Mouse (Mus musculus): Measurements from ENCODE around the gene Natd1. TPM values are rescaled to one million over a fixed set of nuclear protein-coding genes. Genes with fewer than 3 reads are reported as not detected.

Gene Natd1
- polyA plus RNA-seq, 1 experiment from 2014 or later: 35.3 TPM

DNA sequence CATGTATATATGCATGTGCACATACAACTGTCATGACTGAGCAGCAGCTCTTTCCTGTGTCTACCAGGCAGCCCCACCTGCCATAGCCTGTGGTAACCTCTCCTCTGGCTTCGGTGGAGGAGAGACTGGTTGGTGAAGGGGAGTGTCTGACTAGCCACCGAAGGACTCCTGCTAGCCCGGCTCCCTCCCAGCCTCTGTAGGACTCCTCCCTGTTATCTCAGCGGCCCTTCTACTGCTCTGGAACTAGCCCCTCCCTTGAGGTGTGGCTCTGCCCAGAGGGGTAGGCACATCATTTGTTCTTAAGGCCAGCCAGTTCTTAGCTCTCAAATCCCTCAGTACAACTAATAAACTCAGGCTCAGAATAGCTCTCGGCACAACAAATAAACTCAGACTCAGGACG is 9.9 kb upstream of the Natd1 start:
- Histone ChIP-seq H3K9ac (ENCODE audit: low read length) (no peak overlapping the region), H3K4me3 (ENCODE audit: low read depth, low read length) (no peak overlapping the region), H3K36me3 (ENCODE audit: control insufficient read depth, insufficient read depth, low read length) (no peaks in the 10 kb centered on the region), H3K9me3 (replicated peaks; ENCODE audit: control insufficient read depth, low read length) (no peaks in the 10 kb centered on the region), H3K4me2 (ENCODE audit: low read length) (no peak overlapping the region), H3K27ac (ENCODE audit: low read depth, low read length) (no peak overlapping the region), H3K27me3 (replicated peaks; ENCODE audit: control insufficient read depth, insufficient read depth, low read length) (no peaks in the 10 kb centered on the region), H3K4me1 (ENCODE audit: control insufficient read depth, insufficient read depth, low read length) (0 out of 2 replicates have a peak, but pooled peaks cover 2% of the 10 kb centered on the region)
- DNase-seq (ENCODE audit: low spot score): no peak
- WGBS: 58% methylated on average over 6 of the region's 6 CpGs
- ATAC-seq: no peak

DNA sequence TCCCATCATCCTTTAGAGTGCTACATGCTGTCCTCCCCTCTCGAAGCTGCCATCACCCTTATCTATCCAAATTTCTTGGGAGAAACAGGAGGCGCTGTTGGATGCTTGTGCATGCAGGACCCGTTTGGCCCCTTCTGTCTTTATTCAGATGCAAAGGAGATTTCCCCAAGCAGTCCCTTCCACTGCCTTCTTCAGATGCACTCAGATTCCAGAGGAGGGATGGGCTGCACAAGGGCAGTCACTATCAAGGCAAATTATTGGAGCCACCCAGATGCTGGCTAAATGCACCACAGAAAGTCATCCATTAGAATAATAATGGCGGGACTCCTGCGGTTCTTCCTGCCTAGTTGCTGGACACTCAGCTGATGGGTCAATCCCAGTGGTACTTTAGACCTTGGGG is 8.4 kb upstream of the Natd1 start:
- DNase-seq (ENCODE audit: low spot score) (no peak), ATAC-seq (no peak)
- no peaks in the 10 kb centered on the region for H3K36me3 ChIP-seq (ENCODE audit: control insufficient read depth, insufficient read depth, low read length)
- H3K4me2 ChIP-seq (ENCODE audit: low read length): no peak overlapping the region
- no peak overlapping the region for H3K27ac ChIP-seq (ENCODE audit: low read depth, low read length)
- H3K4me1 ChIP-seq (ENCODE audit: control insufficient read depth, insufficient read depth, low read length): 0 out of 2 replicates have a peak, but pooled peaks cover 2% of the 10 kb centered on the region
- no peaks in the 10 kb centered on the region for H3K9me3 ChIP-seq (replicated peaks; ENCODE audit: control insufficient read depth, low read length)
- no peak overlapping the region for H3K9ac ChIP-seq (ENCODE audit: low read length)
- WGBS: 62% methylated on average over 5 of the region's 5 CpGs
- H3K4me3 ChIP-seq (ENCODE audit: low read depth, low read length): no peak overlapping the region
- H3K27me3 ChIP-seq (replicated peaks; ENCODE audit: control insufficient read depth, insufficient read depth, low read length): no peaks in the 10 kb centered on the region

GRCm38 (mm10) chr11:60922195-60922594 is 7.6 kb upstream of the Natd1 start:
- 81% methylated on average over 1 of the region's 1 CpGs for WGBS
- ATAC-seq: no peak
- no peak overlapping the region for H3K9ac ChIP-seq (ENCODE audit: low read length)

GRCm38 (mm10) chr11:60920021-60920420 is 5.5 kb upstream of the Natd1 start:
- peak; percentile 57; the same call in 1 of the 2 replicates for ATAC-seq
- 64% methylated on average over 2 of the region's 2 CpGs for whole genome bisulfite sequencing

More at GRCm38 (mm10) chr11:60922195-60922594, 7.6 kb upstream of the Natd1 start:
- no peak overlapping the region for H3K4me3 ChIP-seq (ENCODE audit: low read depth, low read length)
- H3K36me3 ChIP-seq (ENCODE audit: control insufficient read depth, insufficient read depth, low read length): no peaks in the 10 kb centered on the region
- 0 out of 2 replicates have a peak, but pooled peaks cover 2% of the 10 kb centered on the region for H3K4me1 ChIP-seq (ENCODE audit: control insufficient read depth, insufficient read depth, low read length)
- no peak for DNase-seq (ENCODE audit: low spot score)
- no peaks in the 10 kb centered on the region for H3K9me3 ChIP-seq (replicated peaks; ENCODE audit: control insufficient read depth, low read length)
- no peaks in the 10 kb centered on the region for H3K27me3 ChIP-seq (replicated peaks; ENCODE audit: control insufficient read depth, insufficient read depth, low read length)
- H3K27ac ChIP-seq (ENCODE audit: low read depth, low read length): no peak overlapping the region
- H3K4me2 ChIP-seq (ENCODE audit: low read length): no peak overlapping the region

DNA sequence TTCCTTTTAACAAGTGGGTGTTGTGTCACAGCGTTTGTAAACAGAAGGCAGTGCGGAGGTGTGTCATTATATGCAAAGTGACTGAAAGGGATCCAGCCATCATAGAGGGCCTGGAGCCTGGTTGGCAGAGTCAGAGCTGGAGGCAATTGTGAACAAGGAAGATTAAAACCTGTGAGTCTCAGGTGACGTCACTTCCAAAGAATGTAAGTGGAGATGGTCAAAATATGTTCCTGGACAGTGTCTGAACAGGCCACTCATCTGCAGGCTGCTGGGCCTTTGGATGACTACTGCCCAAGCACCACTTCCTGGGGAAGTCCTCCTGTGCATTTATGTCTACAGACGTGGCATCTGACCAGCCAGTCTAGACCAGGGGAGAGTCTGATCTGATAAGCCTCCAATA is 651 bp upstream of the Natd1 start:
- Histone ChIP-seq H3K4me2 (ENCODE audit: low read length) (no peak overlapping the region), H3K27ac (ENCODE audit: low read depth, low read length) (no peak overlapping the region), H3K4me3 (ENCODE audit: low read depth, low read length) (no peak overlapping the region), H3K9me3 (replicated peaks; ENCODE audit: control insufficient read depth, low read length) (no peaks in the 10 kb centered on the region), H3K9ac (ENCODE audit: low read length) (peak overlapping the region; percentile 17; the same call in 1 of the 2 replicates), H3K4me1 (ENCODE audit: control insufficient read depth, insufficient read depth, low read length) (peaks cover 13% of the 10 kb centered on the region), H3K36me3 (ENCODE audit: control insufficient read depth, insufficient read depth, low read length) (no peaks in the 10 kb centered on the region), H3K27me3 (replicated peaks; ENCODE audit: control insufficient read depth, insufficient read depth, low read length) (no peaks in the 10 kb centered on the region)
- no peak for ATAC-seq
- whole genome bisulfite sequencing: 76% methylated on average over 4 of the region's 4 CpGs
- no peak for DNase-seq (ENCODE audit: low spot score)

More at GRCm38 (mm10) chr11:60920021-60920420, 5.5 kb upstream of the Natd1 start:
- Histone ChIP-seq H3K4me3 (ENCODE audit: low read depth, low read length) (no peak overlapping the region), H3K9me3 (replicated peaks; ENCODE audit: control insufficient read depth, low read length) (no peaks in the 10 kb centered on the region), H3K4me2 (ENCODE audit: low read length) (no peak overlapping the region), H3K4me1 (ENCODE audit: control insufficient read depth, insufficient read depth, low read length) (no peaks in the 10 kb centered on the region), H3K36me3 (ENCODE audit: control insufficient read depth, insufficient read depth, low read length) (no peaks in the 10 kb centered on the region), H3K27me3 (replicated peaks; ENCODE audit: control insufficient read depth, insufficient read depth, low read length) (no peaks in the 10 kb centered on the region), H3K27ac (ENCODE audit: low read depth, low read length) (no peak overlapping the region), H3K9ac (ENCODE audit: low read length) (no peak overlapping the region)
- DNase-seq (ENCODE audit: low spot score): peak; percentile 45

DNA sequence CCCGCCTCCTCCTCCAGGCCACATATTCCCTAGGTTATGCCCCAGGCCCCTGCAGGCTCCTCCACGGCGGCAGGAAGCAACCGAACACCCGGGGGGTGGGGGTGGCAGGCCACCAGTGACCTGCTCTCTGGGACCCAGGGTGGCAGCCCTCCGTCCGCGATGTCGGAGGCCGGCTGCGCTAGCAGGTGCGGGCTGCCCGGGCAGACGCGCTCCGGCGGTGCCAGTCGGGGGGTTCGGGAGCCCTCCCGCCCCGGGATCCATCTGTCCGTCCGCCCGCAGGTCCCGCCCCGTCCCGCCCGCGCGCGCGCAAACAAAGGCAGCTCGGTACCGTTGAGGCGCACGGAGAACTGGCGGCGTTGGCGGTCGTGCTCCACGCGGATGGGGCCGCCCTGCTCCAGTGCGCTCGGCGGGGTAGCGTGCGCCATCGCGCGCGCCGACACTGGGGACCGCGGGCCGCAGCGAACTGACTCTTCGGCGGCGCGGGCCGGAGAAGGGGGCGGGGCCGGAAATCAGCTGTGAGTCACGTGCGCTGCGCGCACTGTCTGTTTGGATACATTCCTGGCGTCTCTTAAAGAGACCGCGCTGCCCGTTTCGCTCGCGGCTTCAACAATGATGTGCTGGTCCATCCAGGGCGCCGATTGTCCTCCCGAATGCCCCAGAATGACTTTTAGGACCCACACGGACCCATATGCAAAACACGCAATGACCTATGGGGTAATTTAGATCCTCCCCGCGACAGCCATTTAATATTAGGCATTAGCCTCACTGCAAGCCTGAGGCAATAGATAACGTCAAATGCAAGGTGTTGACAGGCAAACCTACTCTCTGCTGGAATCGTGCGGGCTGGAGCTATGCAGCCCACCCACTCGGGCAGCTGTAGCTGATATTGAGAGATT is 1.0 kb downstream of the Natd1 start:
- peak overlapping the region; percentile 79 for H3K4me2 ChIP-seq (ENCODE audit: low read length)
- peak overlapping the region; percentile 88 for H3K27ac ChIP-seq (ENCODE audit: low read depth, low read length)
- no peaks in the 10 kb centered on the region for H3K9me3 ChIP-seq (replicated peaks; ENCODE audit: control insufficient read depth, low read length)
- no peaks in the 10 kb centered on the region for H3K27me3 ChIP-seq (replicated peaks; ENCODE audit: control insufficient read depth, insufficient read depth, low read length)
- peaks cover 13% of the 10 kb centered on the region for H3K4me1 ChIP-seq (ENCODE audit: control insufficient read depth, insufficient read depth, low read length)
- no peaks in the 10 kb centered on the region for H3K36me3 ChIP-seq (ENCODE audit: control insufficient read depth, insufficient read depth, low read length)
- peak; percentile 97 for ATAC-seq
- H3K9ac ChIP-seq (ENCODE audit: low read length): peak overlapping the region; percentile 93
- peak; percentile 95 for DNase-seq (ENCODE audit: low spot score)
- under 1% methylated on average over 72 of the region's 86 CpGs for WGBS
- peak overlapping the region; percentile 95 for H3K4me3 ChIP-seq (ENCODE audit: low read depth, low read length)

DNA sequence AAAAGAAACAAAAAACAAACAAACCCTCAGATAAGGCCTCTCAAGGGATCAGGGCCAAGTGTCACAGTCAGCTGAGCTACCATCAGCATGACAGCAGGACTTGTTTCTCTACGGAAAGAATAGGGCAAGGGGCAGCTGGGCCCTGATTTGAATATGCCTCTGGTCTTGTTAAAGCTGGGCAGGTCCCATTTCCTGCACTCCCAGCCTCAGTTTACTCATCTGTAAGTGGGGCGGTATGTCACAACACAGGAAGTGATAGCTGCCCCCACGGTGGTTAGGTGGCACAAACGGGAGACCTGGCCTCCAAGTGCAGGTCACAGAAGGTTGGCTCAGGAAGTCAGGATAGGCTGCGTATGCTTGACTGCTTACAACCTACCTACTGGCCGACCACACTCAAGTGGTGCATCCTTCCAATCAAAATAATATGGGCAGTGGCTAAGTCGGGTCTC is 2.0 kb downstream of the Natd1 start:
- Histone ChIP-seq H3K9me3 (replicated peaks; ENCODE audit: control insufficient read depth, low read length) (no peaks in the 10 kb centered on the region), H3K27ac (ENCODE audit: low read depth, low read length) (no peak overlapping the region), H3K36me3 (ENCODE audit: control insufficient read depth, insufficient read depth, low read length) (no peaks in the 10 kb centered on the region), H3K4me2 (ENCODE audit: low read length) (peak overlapping the region; percentile 79), H3K27me3 (replicated peaks; ENCODE audit: control insufficient read depth, insufficient read depth, low read length) (no peaks in the 10 kb centered on the region), H3K4me1 (ENCODE audit: control insufficient read depth, insufficient read depth, low read length) (peaks cover 13% of the 10 kb centered on the region), H3K9ac (ENCODE audit: low read length) (peak overlapping the region; percentile 93), H3K4me3 (ENCODE audit: low read depth, low read length) (peak overlapping the region; percentile 95)
- ATAC-seq (no peak), DNase-seq (ENCODE audit: low spot score) (no peak)
- WGBS: 38% methylated on average over 7 of the region's 7 CpGs

DNA sequence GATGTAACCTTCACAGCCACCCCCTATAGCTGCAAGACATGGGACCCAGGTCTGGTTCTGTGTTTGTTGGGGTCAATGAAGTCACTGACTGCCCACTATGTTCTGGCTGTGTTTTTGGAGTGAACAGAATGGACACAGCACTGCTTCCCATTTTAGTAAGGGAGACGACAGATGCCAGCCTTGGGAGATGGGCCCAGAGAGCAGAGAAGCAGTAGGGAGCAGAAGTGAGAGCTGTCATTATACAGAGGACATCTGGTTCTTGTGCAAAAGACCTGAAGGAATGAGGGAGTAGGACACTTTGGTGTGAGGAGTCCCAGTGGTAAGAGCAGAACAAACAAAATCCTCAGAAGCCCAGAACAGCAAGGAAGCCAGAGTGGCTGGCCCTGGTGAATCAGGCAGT is 4.9 kb downstream of the Natd1 start:
- WGBS: 82% methylated on average over 1 of the region's 1 CpGs
- no peak overlapping the region for H3K4me2 ChIP-seq (ENCODE audit: low read length)
- peaks cover 13% of the 10 kb centered on the region for H3K4me1 ChIP-seq (ENCODE audit: control insufficient read depth, insufficient read depth, low read length)
- no peaks in the 10 kb centered on the region for H3K27me3 ChIP-seq (replicated peaks; ENCODE audit: control insufficient read depth, insufficient read depth, low read length)
- DNase-seq (ENCODE audit: low spot score) (no peak), ATAC-seq (no peak)
- no peaks in the 10 kb centered on the region for H3K9me3 ChIP-seq (replicated peaks; ENCODE audit: control insufficient read depth, low read length)
- no peak overlapping the region for H3K4me3 ChIP-seq (ENCODE audit: low read depth, low read length)
- no peak overlapping the region for H3K9ac ChIP-seq (ENCODE audit: low read length)
- H3K36me3 ChIP-seq (ENCODE audit: control insufficient read depth, insufficient read depth, low read length): peaks cover 22% of the 10 kb centered on the region
- no peak overlapping the region for H3K27ac ChIP-seq (ENCODE audit: low read depth, low read length)

- H3K9ac ChIP-seq (ENCODE audit: low read length): no peak overlapping the region
- DNase-seq (ENCODE audit: low spot score) (no peak), ATAC-seq (no peak)
- H3K4me2 ChIP-seq (ENCODE audit: low read length): no peak overlapping the region
- peaks cover 13% of the 10 kb centered on the region for H3K4me1 ChIP-seq (ENCODE audit: control insufficient read depth, insufficient read depth, low read length)
- H3K4me3 ChIP-seq (ENCODE audit: low read depth, low read length): no peak overlapping the region
- WGBS: 62% methylated on average over 3 of the region's 3 CpGs
- H3K27me3 ChIP-seq (replicated peaks; ENCODE audit: control insufficient read depth, insufficient read depth, low read length): no peaks in the 10 kb centered on the region
- no peaks in the 10 kb centered on the region for H3K9me3 ChIP-seq (replicated peaks; ENCODE audit: control insufficient read depth, low read length)
- H3K36me3 ChIP-seq (ENCODE audit: control insufficient read depth, insufficient read depth, low read length): peaks cover 37% of the 10 kb centered on the region
- no peak overlapping the region for H3K27ac ChIP-seq (ENCODE audit: low read depth, low read length)
These were observed 6.5 kb downstream of the Natd1 start for GRCm38 (mm10) chr11:60908073-60908472.
